Mouse (Mus musculus) liver, adult 2 months (tissue): ENCODE data around the gene Peli3.

ENCODE experiments used
- CTCF ChIP-seq: fragments of 200-500 bp; IDR thresholded peaks from 2 replicates; pipeline ENCODE4 v1.5.1; 2011; ENCODE audit warnings: low read depth, low read length, control low read depth
- POLR2A ChIP-seq: fragments of 200-500 bp; IDR thresholded peaks from 2 replicates; pipeline ENCODE4 v1.6.1; 2011; ENCODE audit warnings: low read length, control low read depth; ENCODE audit not compliant: insufficient read depth; ENCODE audit errors: extremely low read depth

- TF ChIP-seq POLR2A (no peak), CTCF (no peak)
These were observed 51.1 kb downstream of the Peli3 start for GRCm38 (mm10) chr19:4891798-4892197.
